Mouse (Mus musculus) kidney, adult 2 months (tissue): ENCODE measurements around the gene Wbp4. TPM values are rescaled to one million over a fixed set of nuclear protein-coding genes. Genes with fewer than 3 reads are reported as not detected.

Experiments used
- DNase-seq: peaks from one replicate; pipeline ENCODE4 v3.0.0; 2021
- H3K27ac ChIP-seq: fragments of 200-500 bp; 2 replicates; pipeline ENCODE4 v1.5.1; 2012; ENCODE audit warnings: low read depth, low read length, control low read depth, inconsistent platforms; ENCODE audit not compliant: insufficient read depth
- H3K27me3 ChIP-seq: fragments of 200-500 bp; replicated peaks from 2 replicates; pipeline ENCODE4 v1.6.1; 2012; ENCODE audit warnings: mild to moderate bottlenecking, moderate library complexity, low read length, inconsistent platforms; ENCODE audit not compliant: control insufficient read depth, insufficient read depth
- H3K36me3 ChIP-seq: fragments of 200-500 bp; 2 replicates; pipeline ENCODE4 v1.6.1; 2012; ENCODE audit warnings: mild to moderate bottlenecking, moderate library complexity, low read length, inconsistent platforms; ENCODE audit not compliant: control insufficient read depth, insufficient read depth
- H3K4me1 ChIP-seq: fragments of 200-500 bp; 2 replicates; pipeline ENCODE4 v1.6.1; 2011; ENCODE audit warnings: low read length; ENCODE audit not compliant: control insufficient read depth, insufficient read depth
- H3K4me3 ChIP-seq: fragments of 200-500 bp; 2 replicates; pipeline ENCODE4 v1.5.1; 2011; ENCODE audit warnings: mild to moderate bottlenecking, low read depth, low read length, control low read depth; ENCODE audit not compliant: insufficient read depth
- CTCF ChIP-seq: fragments of 200-500 bp; conservative IDR thresholded peaks from 2 replicates; pipeline ENCODE4 v1.5.1; 2011; ENCODE audit warnings: low read depth, mild to moderate bottlenecking, control low read depth, low read length, moderate library complexity, mixed read lengths; ENCODE audit not compliant: insufficient read depth, insufficient read length
- POLR2A ChIP-seq: fragments of 200-500 bp; IDR thresholded peaks from one replicate; pipeline ENCODE4 v1.6.1; 2011; ENCODE audit warnings: low read depth, low read length, control low read depth
- WGBS: fragments of 180-500 bp; shearing (Covaris S2); methylation state at CpG from one replicate; pipeline ENCODE4 v1.1.7; 2018; 5-methylcytosine and 5-hydroxymethylcytosine counted together
- polyA plus RNA-seq: library from polyadenylated mRNA; depleted of rRNA; stranded (reverse); fragments of >200 nt; gene quantifications from 2 replicates; pipeline ENCODE4 v1.2.3, GENCODE M21; 2012; rRNA removed

The Wbp4 gene
- polyA plus RNA-seq, 1 experiment, result 5.0 TPM

DNA sequence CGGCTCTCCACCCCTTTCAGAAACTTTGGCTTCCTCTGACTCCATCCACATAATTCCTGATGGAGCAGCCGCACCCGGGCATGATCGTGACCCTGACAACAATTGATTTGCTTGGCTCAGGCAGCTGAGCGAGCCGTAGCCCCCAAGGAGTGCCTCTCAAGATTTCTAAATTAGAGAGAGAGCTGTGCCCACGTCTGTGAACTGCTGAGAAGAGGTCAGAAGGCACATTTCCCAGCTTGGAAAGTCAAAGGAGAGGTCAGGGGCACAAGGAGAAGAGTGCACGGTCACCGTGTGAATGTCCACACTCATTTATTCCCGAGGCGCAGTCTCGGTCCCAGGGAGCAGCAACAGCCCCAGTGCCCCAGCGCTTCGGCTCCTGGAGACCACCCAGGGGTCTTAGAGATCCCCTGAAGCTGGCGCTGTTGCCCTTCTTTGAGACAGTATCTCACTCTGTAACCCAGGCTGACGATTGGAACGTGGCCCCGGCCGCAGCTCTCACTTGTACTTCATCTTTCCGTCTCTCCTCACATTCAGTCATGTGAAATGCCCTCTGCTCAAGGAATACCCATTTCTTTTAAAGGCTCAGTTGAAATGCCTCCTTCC lies 61.1 kb downstream of the Wbp4 start:
- no peak for TF ChIP-seq CTCF
- TF ChIP-seq POLR2A, result no peak
- no peak for DNase-seq
- Histone ChIP-seq H3K36me3 (no peaks in the 10 kb centered on the region; the same call in 1 of the 2 replicates), H3K27me3 (no peaks in the 10 kb centered on the region), H3K4me1 (no peaks in the 10 kb centered on the region), H3K27ac (no peak overlapping the region), H3K4me3 (no peak overlapping the region)
- 82% methylated on average over 20 of the region's 20 CpGs for WGBS

DNA sequence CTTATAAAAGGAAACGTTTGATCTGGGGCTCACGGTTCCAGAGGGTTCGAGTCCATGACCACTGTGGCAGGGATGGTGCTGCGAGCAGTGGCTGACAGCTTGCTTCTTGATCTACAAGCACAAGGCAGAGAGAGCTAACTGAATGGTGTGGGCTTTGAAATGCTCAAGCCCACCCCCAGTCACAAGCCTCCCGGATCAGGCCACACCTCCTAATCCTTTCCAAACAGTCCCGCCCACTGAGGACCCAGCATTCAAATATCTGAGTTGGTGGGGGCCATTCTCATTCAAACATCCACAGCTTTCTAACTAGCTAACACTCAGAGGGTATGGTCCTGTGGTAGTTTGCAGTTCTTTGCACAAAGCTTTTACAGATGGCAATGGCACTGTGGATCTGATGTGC lies 68.2 kb downstream of the Wbp4 start:
- WGBS, result 89% methylated on average over 6 of the region's 6 CpGs
- Histone ChIP-seq H3K27me3 (no peaks in the 10 kb centered on the region), H3K36me3 (no peaks in the 10 kb centered on the region; the same call in none of the 2 replicates), H3K4me1 (no peaks in the 10 kb centered on the region), H3K27ac (no peak overlapping the region), H3K4me3 (no peak overlapping the region)
- TF ChIP-seq CTCF (no peak), POLR2A (no peak)
- no peak for DNase-seq

DNA sequence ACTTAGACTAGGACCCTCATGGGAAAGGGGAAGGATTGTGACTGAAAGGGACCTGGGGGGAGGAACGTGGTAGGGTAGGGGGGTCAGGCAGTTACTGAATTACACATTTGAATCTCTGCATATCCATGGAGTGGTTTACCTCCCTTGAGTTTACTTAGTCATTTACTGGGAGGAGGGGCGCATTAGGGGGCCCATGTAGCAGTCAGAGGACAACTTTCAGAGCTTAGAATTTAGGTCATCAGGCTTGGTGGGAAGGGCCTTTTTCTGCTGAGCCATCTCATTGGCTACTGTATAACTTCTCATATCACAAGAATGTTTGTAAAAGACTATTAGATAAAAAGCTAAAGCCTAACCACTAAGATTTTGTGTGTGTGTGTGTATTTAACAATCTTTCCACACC lies 70.7 kb downstream of the Wbp4 start:
- Histone ChIP-seq H3K4me3 (no peak overlapping the region), H3K27me3 (no peaks in the 10 kb centered on the region), H3K27ac (no peak overlapping the region), H3K4me1 (no peaks in the 10 kb centered on the region), H3K36me3 (no peaks in the 10 kb centered on the region; the same call in none of the 2 replicates)
- no peak for TF ChIP-seq POLR2A
- TF ChIP-seq CTCF, result no peak
- DNase-seq, result no peak
- 84% methylated on average over 2 of the region's 2 CpGs for WGBS

Other genes with a start within 250 kb of the Wbp4 start
- gene Zfp957, start 234.2 kb downstream of the Wbp4 start, polyA plus RNA-seq, result not detected in 2 replicates
- gene Rgcc, start 179.9 kb downstream of the Wbp4 start, polyA plus RNA-seq, result 91.9 and 108 TPM in 2 replicates
- 1.5 and 3.1 TPM in 2 replicates for gene Naa16, start 90.7 kb downstream of the Wbp4 start, polyA plus RNA-seq
- gene Mtrf1, start 83.7 kb downstream of the Wbp4 start, polyA plus RNA-seq, result 3.2 and 4.7 TPM in 2 replicates
- gene Kbtbd7, start 55.0 kb downstream of the Wbp4 start, polyA plus RNA-seq, result 4.5 and 5.0 TPM in 2 replicates
- 0.14 and 0.15 TPM in 2 replicates for gene Kbtbd6, start 29.7 kb downstream of the Wbp4 start, polyA plus RNA-seq
- 15.3 and 15.4 TPM in 2 replicates for gene Elf1, start 326 bp downstream of the Wbp4 start, polyA plus RNA-seq
- gene Sugt1, start 106.2 kb upstream of the Wbp4 start, polyA plus RNA-seq, result 6.8 and 10.6 TPM in 2 replicates
- gene Cnmd, start 180.7 kb upstream of the Wbp4 start, polyA plus RNA-seq, result 0.09 and 0.20 TPM in 2 replicates